Mouse (Mus musculus) myocyte (in vitro differentiated cells): Measurements from ENCODE around the gene Hist1h2bj. TPM values are rescaled to one million over a fixed set of nuclear protein-coding genes. Genes with fewer than 3 reads are reported as not detected.

Source experiments
- H3K27me3 ChIP-seq: one replicate; pipeline ENCODE4 v1.6.1; 2011; ENCODE audit not compliant: control insufficient read depth, insufficient read depth, insufficient read length
- H3K36me3 ChIP-seq: one replicate; pipeline ENCODE4 v1.6.1; 2011; ENCODE audit not compliant: control insufficient read depth, insufficient read depth
- H3K4me2 ChIP-seq: one replicate; pipeline ENCODE4 v1.6.1; 2011; ENCODE audit warnings: low read depth, control low read depth
- H3K4me3 ChIP-seq: one replicate; pipeline ENCODE4 v1.5.1; 2011; ENCODE audit warnings: mild to moderate bottlenecking, control low read depth, moderate library complexity
- H3K79me2 ChIP-seq: one replicate; pipeline ENCODE4 v1.6.1; 2011; ENCODE audit not compliant: control insufficient read depth, insufficient read depth
- H3ac ChIP-seq: one replicate; pipeline ENCODE4 v1.6.1; 2011; ENCODE audit not compliant: control insufficient read depth, insufficient read length
- CEBPB ChIP-seq: IDR thresholded peaks from 2 replicates; pipeline ENCODE4 v1.6.1; 2011; ENCODE audit warnings: mild to moderate bottlenecking, moderate library complexity; ENCODE audit not compliant: poor library complexity, insufficient read depth, severe bottlenecking
- E2F4 ChIP-seq: IDR thresholded peaks from one replicate; pipeline ENCODE4 v1.6.1; 2011; ENCODE audit warnings: mild to moderate bottlenecking, control low read depth, moderate library complexity; ENCODE audit not compliant: insufficient read depth
- MAX ChIP-seq: IDR thresholded peaks from one replicate; pipeline ENCODE4 v1.6.1; 2011; ENCODE audit warnings: low read depth, mild to moderate bottlenecking, control low read depth
- MYOD1 ChIP-seq, 3 experiments: IDR thresholded peaks; one replicate each; pipeline ENCODE4 v1.6.1; 2011; ENCODE audit warnings: control low read depth in 2 of 3, low read depth in 2 of 3, mild to moderate bottlenecking in 2 of 3, moderate library complexity in 1 of 3; ENCODE audit not compliant: insufficient read length in 2 of 3, control insufficient read depth in 1 of 3
- MYOG ChIP-seq, 3 experiments: IDR thresholded peaks; one replicate each; pipeline ENCODE4 v1.6.1; 2011; ENCODE audit warnings: control low read depth in 2 of 3, low read depth in 2 of 3, mild to moderate bottlenecking in 2 of 3; ENCODE audit not compliant: insufficient read length in 2 of 3, control insufficient read depth in 1 of 3, insufficient read depth in 1 of 3
- POLR2A ChIP-seq: IDR thresholded peaks from one replicate; pipeline ENCODE4 v1.6.1; 2011; ENCODE audit warnings: low read depth, mild to moderate bottlenecking, control low read depth, moderate library complexity; ENCODE audit not compliant: insufficient read length
- POLR2AphosphoS2 ChIP-seq: IDR thresholded peaks from one replicate; pipeline ENCODE4 v1.6.1; 2011; ENCODE audit warnings: low read depth, control low read depth; ENCODE audit not compliant: insufficient read length
- REST ChIP-seq: IDR thresholded peaks from one replicate; pipeline ENCODE4 v1.6.1; 2011; ENCODE audit warnings: mild to moderate bottlenecking, control low read depth, moderate library complexity; ENCODE audit not compliant: insufficient read depth, insufficient read length
- SRF ChIP-seq: IDR thresholded peaks from one replicate; pipeline ENCODE4 v1.6.1; 2011; ENCODE audit warnings: low read depth; ENCODE audit not compliant: control insufficient read depth, insufficient read length
- TCF12 ChIP-seq: IDR thresholded peaks from one replicate; pipeline ENCODE4 v1.6.1; 2011; ENCODE audit warnings: mild to moderate bottlenecking, control low read depth; ENCODE audit not compliant: poor library complexity, insufficient read depth, severe bottlenecking
- TCF3 ChIP-seq: IDR thresholded peaks from one replicate; pipeline ENCODE4 v1.6.1; 2011; ENCODE audit warnings: low read depth, control low read depth; ENCODE audit not compliant: insufficient read length
- USF1 ChIP-seq: IDR thresholded peaks from one replicate; pipeline ENCODE4 v1.6.1; 2011; ENCODE audit warnings: low read depth, mild to moderate bottlenecking, control low read depth, moderate library complexity
- polyA plus RNA-seq: library from polyadenylated mRNA; unstranded; fragments of >200 nt; fragmentation: generic; extraction: Trizol; gene quantifications from one replicate; pipeline ENCODE4 v1.2.1, GENCODE M21; 2012; ENCODE audit warnings: missing spikeins

The Hist1h2bj gene
- polyA plus RNA-seq, 1 experiment, result 3.4 TPM

- no peak overlapping the region for H3ac ChIP-seq
- H3K4me2 ChIP-seq, result no peak overlapping the region
- peak overlapping the region; percentile 30 for H3K4me3 ChIP-seq
- no peaks in the 10 kb centered on the region for H3K27me3 ChIP-seq
- H3K79me2 ChIP-seq, result no peaks in the 10 kb centered on the region
- no peak for TF ChIP-seq USF1
- TF ChIP-seq CEBPB, result no peak
- TF ChIP-seq REST, result no peak
- no peak for TF ChIP-seq MYOG (IDR thresholded peaks at IDR 0.05; ENCODE audit: control insufficient read depth in 1 of 3, insufficient read depth in 1 of 3, insufficient read length in 2 of 3, low read depth in 2 of 3)
- TF ChIP-seq SRF, result no peak
- no peak for TF ChIP-seq TCF3
- no peak for TF ChIP-seq MAX
- no peak for TF ChIP-seq MYOD1 (IDR thresholded peaks at IDR 0.05; ENCODE audit: control insufficient read depth in 1 of 3, insufficient read length in 2 of 3, low read depth in 2 of 3)
- no peak for TF ChIP-seq POLR2AphosphoS2
- no peak for TF ChIP-seq TCF12
- no peak for TF ChIP-seq POLR2A
- H3K36me3 ChIP-seq, result no peaks in the 10 kb centered on the region
Measured at GRCm38 (mm10) chr13:22049041-22049440, 6.0 kb downstream of the Hist1h2bj start.

- H3K79me2 ChIP-seq, result no peaks in the 10 kb centered on the region
- TF ChIP-seq CEBPB (peak; percentile 65; the same call in 1 of the 2 replicates), POLR2AphosphoS2 (no peak), MYOG (IDR thresholded peaks at IDR 0.05; ENCODE audit: control insufficient read depth in 1 of 3, insufficient read depth in 1 of 3, insufficient read length in 2 of 3, low read depth in 2 of 3) (peak in 1 of 3 experiments; percentile 14)
- H3K36me3 ChIP-seq, result no peaks in the 10 kb centered on the region
- H3ac ChIP-seq, result no peak overlapping the region
- H3K4me3 ChIP-seq, result peak overlapping the region; percentile 30
- H3K27me3 ChIP-seq, result no peaks in the 10 kb centered on the region
- peak overlapping the region; percentile 67 for H3K4me2 ChIP-seq
Measured at GRCm38 (mm10) chr13:22049737-22050440, 6.9 kb downstream of the Hist1h2bj start.

- H3ac ChIP-seq, result peak overlapping the region; percentile 2
- peak overlapping the region; percentile 67 for H3K4me2 ChIP-seq
- no peaks in the 10 kb centered on the region for H3K36me3 ChIP-seq
- TF ChIP-seq SRF, result no peak
- TF ChIP-seq TCF3, result no peak
- TF ChIP-seq TCF12, result no peak
- TF ChIP-seq CEBPB, result no peak
- TF ChIP-seq MYOG (IDR thresholded peaks at IDR 0.05; ENCODE audit: control insufficient read depth in 1 of 3, insufficient read depth in 1 of 3, insufficient read length in 2 of 3, low read depth in 2 of 3), result peak in 1 of 3 experiments; percentile 18
- TF ChIP-seq USF1, result peak; percentile 58
- TF ChIP-seq MAX, result peak; percentile 79
- no peak for TF ChIP-seq POLR2AphosphoS2
- TF ChIP-seq E2F4, result no peak
- TF ChIP-seq MYOD1 (IDR thresholded peaks at IDR 0.05; ENCODE audit: control insufficient read depth in 1 of 3, insufficient read length in 2 of 3, low read depth in 2 of 3), result no peak
- TF ChIP-seq POLR2A, result no peak
- TF ChIP-seq REST, result no peak
- no peaks in the 10 kb centered on the region for H3K79me2 ChIP-seq
- H3K4me3 ChIP-seq, result peak overlapping the region; percentile 30
- no peaks in the 10 kb centered on the region for H3K27me3 ChIP-seq
Measured at GRCm38 (mm10) chr13:22050591-22051522, 7.8 kb downstream of the Hist1h2bj start.

DNA sequence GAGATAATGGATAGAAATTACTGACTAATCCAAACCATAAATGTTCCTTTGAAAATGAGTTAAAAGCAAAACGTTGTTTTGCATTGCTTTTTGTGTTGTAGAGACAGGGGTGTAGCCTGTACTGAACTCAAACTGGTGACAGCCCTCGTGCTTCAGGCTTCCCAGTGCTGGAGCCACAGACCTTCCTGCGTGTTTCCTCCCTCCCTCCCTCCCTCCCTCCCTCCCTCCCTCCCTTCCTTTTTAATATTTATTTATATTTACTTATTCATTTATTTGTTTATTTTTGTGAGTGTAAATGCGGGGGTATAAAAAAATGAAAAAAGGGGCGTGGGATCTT, 8.5 kb downstream of the Hist1h2bj start:
- no peaks in the 10 kb centered on the region for H3K79me2 ChIP-seq
- no peaks in the 10 kb centered on the region for H3K27me3 ChIP-seq
- peak overlapping the region; percentile 2 for H3ac ChIP-seq
- peak overlapping the region; percentile 30 for H3K4me3 ChIP-seq
- H3K4me2 ChIP-seq, result peak overlapping the region; percentile 67
- no peak for TF ChIP-seq TCF3
- no peak for TF ChIP-seq MAX
- TF ChIP-seq REST, result no peak
- no peak for TF ChIP-seq USF1
- TF ChIP-seq MYOG (IDR thresholded peaks at IDR 0.05; ENCODE audit: control insufficient read depth in 1 of 3, insufficient read depth in 1 of 3, insufficient read length in 2 of 3, low read depth in 2 of 3), result no peak
- no peak for TF ChIP-seq POLR2AphosphoS2
- TF ChIP-seq TCF12, result no peak
- TF ChIP-seq MYOD1 (IDR thresholded peaks at IDR 0.05; ENCODE audit: control insufficient read depth in 1 of 3, insufficient read length in 2 of 3, low read depth in 2 of 3), result no peak
- no peak for TF ChIP-seq POLR2A
- no peak for TF ChIP-seq E2F4
- no peak for TF ChIP-seq CEBPB
- TF ChIP-seq SRF, result no peak
- H3K36me3 ChIP-seq, result no peaks in the 10 kb centered on the region
